Mouse (Mus musculus) left cerebral cortex, adult 8-10 months (tissue): ENCODE data around the gene Gramd1b. TPM values are rescaled to one million over a fixed set of nuclear protein-coding genes. Genes with fewer than 3 reads are reported as not detected.

Experiments
- DNase-seq, 2 experiments: peaks; one replicate each; pipeline ENCODE4 v3.0.0; 2022; ENCODE audit warnings: low spot score in 2 of 2
- total RNA-seq, 4 experiments: library from RNA; stranded (reverse); gene quantifications; 2 replicates each; pipeline ENCODE4 v1.2.4; 2022

The Gramd1b gene
- 100 to 1,000 TPM; 125 to 138 (median 137) TPM for total RNA-seq

GRCm38 (mm10) chr9:40531027-40531621, at the start of gene Gramd1b:
Gramd1b (minus strand) TSS chr9:40531383.
- peak in 1 of 2 experiments; percentile 30 for DNase-seq

DNA sequence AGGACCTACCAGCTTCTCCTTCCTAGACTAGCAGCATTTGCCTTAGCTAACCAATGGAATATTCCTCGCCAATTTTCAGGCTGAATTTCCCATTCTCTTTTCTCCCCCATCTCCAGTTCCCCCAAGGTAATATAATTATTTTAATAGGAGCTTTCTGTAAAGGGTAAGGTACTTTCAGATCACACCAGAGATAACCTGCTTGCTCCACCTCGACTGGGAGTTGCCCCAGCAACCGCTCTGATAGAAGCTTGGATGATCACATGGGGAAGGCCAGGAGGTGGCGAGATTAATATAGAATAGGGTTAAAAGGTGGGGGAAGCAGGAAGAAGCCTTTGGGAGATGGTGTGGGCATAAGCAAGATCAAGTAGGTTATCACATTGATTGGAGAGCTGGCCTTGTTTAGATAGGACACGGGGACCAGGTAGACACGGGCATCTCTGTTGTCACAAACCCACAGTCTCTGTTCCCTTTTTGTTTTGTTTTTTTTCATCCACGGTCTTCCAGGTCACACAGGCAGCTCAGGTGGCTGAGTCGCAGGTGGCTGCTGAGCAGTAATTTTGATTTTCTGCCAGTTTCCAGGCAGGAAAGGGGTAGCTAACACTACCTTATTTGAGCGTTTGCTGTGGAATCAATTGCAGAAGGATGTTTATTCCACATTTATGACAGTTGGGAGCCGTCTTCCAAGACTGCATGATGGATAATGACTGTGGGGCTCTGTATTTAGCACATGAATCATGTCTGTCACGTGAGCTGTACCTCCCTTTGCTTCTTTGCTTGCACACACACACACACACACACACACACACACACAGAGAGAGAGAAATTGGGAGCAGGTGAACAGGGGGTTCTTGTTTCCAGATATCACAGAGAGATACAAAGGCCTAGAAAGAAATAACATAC, 47.8 kb upstream of the Gramd1b start:
- no peak for DNase-seq

GRCm38 (mm10) chr9:40577132-40577531, 45.9 kb upstream of the Gramd1b start:
- no peak for DNase-seq

- no peak for DNase-seq
These were observed 44.1 kb upstream of the Gramd1b start for GRCm38 (mm10) chr9:40575053-40575985.

- no peak for DNase-seq
These were observed 40.1 kb upstream of the Gramd1b start for GRCm38 (mm10) chr9:40571280-40571679.

DNA sequence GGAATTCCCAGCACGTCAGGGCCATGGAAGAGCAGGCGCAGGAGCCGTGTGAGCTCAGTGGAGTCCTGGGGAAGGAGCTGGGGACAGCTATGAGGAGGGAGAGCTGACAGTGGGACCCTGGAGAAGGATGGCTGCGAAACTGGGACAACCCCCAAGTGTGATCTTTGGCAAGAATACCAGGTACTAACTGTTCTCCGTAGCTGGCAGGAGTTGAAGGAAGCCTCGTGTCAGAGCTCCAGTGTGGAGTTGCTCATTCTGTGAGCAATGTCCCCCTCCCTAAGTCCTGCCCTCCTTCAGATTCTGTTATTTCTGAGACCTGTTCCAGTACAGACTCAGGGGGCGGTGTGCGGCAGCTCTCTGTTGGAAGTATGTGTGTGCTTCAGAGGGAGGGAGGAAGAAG, 36.9 kb upstream of the Gramd1b start:
- DNase-seq: peak; percentile 39 to 69

DNA sequence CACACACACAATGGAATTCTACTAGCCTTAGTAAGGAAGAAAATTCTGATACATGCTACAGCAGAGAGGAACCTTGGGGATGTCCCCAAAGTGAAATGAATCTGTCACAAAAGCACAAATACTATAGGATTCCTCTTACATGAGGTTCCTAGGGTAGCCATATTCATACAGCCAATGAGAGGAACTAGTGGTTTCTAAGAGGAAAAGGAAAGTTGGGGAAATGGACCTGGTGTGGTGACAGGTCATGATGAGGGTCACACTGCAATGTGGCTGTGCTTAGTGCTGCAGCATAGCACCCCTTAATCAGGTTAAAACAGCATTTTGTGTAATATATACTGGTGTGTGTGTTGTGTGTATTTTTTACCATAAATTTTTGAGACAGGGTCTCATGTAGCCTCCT, 32.6 kb upstream of the Gramd1b start:
- no peak for DNase-seq

DNA sequence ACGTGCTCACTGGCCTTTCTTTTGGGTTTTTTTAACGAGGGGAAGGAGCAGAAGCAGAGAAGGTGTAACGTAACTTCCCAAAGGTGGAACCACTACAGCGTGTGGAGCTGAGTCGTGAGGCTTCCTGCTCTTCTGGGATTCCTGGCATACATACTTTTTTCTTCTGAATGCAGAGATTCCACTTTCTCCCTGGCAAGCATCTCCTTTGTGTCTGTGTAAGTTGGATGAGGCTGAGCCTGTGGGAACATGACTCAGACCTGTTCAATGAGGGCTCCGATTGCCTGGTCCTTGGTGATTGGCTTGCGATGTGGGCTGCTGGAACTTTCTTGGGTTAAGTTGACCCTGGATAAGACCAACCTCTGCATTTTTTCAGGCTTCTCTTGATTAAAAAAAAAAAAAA, 28.5 kb upstream of the Gramd1b start:
- no peak for DNase-seq

- peak in 1 of 2 experiments; percentile 39 for DNase-seq
These were observed 26.6 kb upstream of the Gramd1b start for GRCm38 (mm10) chr9:40557796-40558195.

DNA sequence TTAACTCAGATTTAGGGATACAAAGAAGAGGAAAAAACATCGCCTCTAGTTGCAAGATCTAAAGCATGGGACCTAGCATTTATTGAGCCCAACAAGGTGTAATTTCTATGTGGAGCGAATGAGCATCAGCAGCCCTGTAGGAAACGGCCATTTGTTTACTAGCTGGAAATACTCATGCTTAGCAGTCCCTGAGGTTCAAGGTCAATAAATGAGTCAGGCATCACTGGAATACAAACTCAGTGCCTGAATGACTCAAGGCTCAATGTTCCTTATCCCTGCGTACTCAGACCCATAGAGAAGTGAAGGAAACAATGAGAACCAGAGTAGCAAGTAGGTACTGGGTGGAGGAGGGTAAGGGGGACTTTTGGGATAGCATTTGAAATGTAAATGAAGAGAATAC, 25.2 kb upstream of the Gramd1b start:
- DNase-seq: no peak

DNA sequence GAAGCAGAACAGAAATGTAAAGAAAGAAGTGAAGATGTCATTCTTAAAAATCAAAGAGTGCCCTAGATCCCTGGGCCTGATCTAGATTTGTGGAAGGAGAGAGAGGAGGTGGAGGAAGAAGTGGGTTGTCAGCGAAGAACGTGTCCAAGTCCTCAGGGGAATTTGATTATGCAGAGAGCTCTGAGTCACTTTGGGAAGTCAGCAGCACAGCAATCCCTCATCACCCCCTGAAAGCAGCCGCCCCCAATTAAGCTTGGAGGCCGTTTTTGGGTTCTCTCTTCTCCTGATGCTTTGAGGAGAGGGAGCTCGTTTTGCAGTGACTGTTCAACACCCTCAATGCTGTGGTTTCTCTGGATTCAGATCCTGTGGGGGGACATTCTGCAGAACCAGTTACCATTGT, 24.1 kb upstream of the Gramd1b start:
- DNase-seq: peak in 1 of 2 experiments; percentile 60

DNA sequence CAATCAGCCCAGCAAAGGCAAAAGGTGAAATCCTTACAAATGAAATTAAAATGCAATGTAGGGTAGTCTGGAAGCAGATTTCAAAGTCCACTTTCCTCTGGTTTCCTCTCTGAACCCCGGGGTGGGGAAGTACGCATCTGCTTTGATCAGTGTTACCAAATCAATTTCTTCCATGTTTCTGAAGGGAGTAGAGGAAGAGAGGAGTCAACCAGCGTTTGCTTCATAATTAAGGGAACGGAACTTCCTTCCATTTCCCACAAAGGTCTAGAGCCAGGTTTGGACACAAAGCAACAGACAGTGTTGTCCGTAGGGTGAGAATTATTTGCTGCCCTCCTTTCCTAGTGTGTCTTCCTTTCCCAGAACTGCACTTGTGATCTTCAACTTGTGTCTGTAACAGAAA, 16.7 kb upstream of the Gramd1b start:
- no peak for DNase-seq

DNA sequence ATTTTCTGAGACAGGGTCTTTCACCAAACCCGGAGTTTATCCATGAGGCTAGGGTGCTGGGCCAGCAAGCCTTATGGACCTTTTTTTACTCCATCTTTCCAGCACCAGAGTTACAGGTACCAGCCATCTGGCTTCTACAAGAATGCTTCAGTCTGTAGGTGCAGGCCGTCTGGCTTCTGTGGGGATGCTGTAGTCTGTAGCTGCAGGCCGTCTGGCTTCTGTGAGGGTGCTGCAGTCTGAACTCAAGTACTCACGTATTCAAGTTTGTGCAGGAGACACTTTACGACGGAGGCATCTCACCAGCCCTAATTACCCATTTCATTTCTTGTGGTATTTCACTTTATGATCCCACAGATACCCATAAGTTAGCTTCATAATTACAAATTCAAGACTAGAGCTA, 14.0 kb upstream of the Gramd1b start:
- peak in 1 of 2 experiments; percentile 29 for DNase-seq

GRCm38 (mm10) chr9:40539588-40540140, 8.5 kb upstream of the Gramd1b start:
- DNase-seq: no peak

DNA sequence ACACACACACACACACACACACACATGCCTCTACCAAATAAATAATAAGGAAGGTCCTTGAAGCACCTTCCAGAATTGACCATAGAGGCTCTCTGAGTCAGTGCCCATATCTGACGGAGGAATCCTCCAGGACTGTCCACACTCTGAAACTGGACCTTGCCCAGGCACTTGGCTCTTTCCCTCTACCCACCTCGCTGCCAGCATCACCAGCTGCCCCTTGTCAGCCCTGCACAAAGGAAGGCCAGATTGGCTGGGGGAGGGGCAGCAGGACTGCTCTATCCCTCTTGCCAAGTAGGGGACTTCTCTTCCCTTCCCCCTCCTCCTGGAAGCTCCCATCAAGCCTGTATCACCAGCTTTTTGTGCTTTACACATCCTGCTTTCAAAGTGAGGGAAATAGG, 6.5 kb upstream of the Gramd1b start:
- peak in 1 of 2 experiments; percentile 25 for DNase-seq

GRCm38 (mm10) chr9:40537044-40537707, 6.0 kb upstream of the Gramd1b start:
- DNase-seq: no peak

DNA sequence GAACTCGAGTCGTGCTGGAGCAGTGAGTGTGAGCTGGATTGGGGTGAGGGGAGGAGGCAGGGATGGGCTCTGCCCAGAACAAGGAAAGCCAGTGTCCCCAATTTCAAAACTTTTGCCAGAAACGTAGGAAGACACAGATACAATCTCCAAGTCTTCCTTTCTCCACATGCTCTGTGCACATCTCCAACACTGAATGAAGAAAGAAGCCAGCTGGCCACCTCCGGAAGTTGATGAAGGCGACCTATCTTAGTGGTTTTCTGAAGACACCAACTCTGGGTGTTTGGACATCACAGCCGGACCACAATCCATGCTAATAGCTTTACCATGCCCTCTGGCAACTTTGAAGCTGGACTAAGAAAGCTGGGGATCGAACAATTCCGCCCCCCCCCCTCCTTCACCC, 647 bp downstream of the Gramd1b start:
- no peak for DNase-seq

GRCm38 (mm10) chr9:40528733-40529132, 2.5 kb downstream of the Gramd1b start:
- DNase-seq: no peak

DNA sequence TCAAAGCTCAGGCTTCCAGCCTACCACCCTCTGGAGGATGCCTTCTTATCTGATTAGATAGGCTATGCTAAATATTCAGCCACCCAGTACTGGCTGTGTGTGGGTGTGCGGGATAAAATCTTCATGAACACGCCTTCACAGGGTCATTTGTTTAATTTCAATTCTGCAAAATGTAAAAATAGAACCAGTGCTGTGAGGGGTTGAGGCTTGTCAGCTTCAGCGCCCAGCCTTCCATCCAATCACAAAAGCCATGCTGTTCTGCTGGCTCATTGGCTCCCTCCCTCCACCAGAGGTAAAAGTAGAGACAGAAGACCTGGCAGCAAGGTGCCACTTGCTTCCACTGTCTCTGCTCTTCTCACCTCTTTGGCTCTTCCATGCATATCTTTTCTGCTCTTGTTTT, 4.3 kb downstream of the Gramd1b start:
- DNase-seq: peak in 1 of 2 experiments; percentile 43

DNA sequence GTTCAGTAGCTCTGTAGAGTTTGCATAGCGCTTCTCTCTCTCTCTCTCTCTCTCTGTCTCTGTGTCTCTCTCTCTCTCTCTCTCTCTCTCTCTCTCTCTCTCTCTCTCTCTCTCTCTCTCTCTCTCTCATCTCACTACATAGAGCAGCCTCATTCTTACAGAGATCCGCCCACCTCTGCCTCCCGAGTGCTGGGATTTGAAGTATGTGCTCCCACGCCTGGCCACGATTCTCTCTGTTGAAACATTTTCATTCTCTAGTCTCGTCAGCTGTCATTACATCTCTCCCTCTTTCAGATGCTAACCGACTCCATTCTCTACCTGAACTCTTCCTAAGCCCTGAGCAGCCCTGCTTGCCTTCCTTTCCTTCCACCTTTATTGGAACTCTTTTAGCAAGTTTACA, 9.0 kb downstream of the Gramd1b start:
- DNase-seq: peak in 1 of 2 experiments; percentile 75

DNA sequence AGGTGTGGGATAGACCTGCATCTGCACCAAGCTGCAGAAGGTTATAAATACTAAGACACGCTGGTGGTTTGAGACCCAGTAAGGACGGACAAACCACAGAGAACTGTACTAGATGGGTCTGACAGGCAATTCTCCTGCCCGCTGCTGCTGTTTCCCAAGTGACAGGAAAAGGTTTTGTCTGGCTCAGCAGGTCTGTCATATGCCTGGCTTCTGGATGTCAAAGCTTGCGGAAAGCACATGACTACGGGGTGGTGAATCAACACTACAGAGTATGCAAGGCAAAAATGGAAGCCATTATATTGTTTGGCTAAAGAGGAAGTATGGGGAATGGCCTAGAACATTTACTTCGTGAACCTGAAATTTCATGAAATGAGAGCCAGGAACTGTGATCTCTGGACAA, 10.1 kb downstream of the Gramd1b start:
- no peak for DNase-seq
